Mouse (Mus musculus) limb, embryonic 10.5 days (tissue): ENCODE data around the gene Hsp90ab1. TPM values are rescaled to one million over a fixed set of nuclear protein-coding genes. Genes with fewer than 3 reads are reported as not detected.

ENCODE experiments used
- DNase-seq: peaks from one replicate; pipeline ENCODE4 v3.0.0-alpha.2; 2017; ENCODE audit warnings: low spot score
- H3K27ac ChIP-seq: fragments of 300-500 bp; sonication (generic); 2 replicates; pipeline ENCODE4 v1.5.1; 2016; ENCODE audit warnings: mild to moderate bottlenecking
- H3K27me3 ChIP-seq: fragments of 300-500 bp; sonication (generic); 2 replicates; pipeline ENCODE4 v1.6.1; 2016; ENCODE audit warnings: low read depth, mild to moderate bottlenecking; ENCODE audit not compliant: poor library complexity, severe bottlenecking
- H3K36me3 ChIP-seq: fragments of 300-500 bp; sonication (generic); 2 replicates; pipeline ENCODE4 v1.6.1; 2016; ENCODE audit warnings: mild to moderate bottlenecking, moderate library complexity
- H3K4me1 ChIP-seq: fragments of 300-500 bp; sonication (generic); 2 replicates; pipeline ENCODE4 v1.6.1; 2016
- H3K4me3 ChIP-seq: fragments of 300-500 bp; sonication (generic); 2 replicates; pipeline ENCODE4 v1.5.1; 2016; ENCODE audit warnings: mild to moderate bottlenecking, moderate library complexity
- H3K9me3 ChIP-seq: fragments of 300-500 bp; sonication (generic); replicated peaks from 2 replicates; pipeline ENCODE4 v1.6.1; 2016; ENCODE audit warnings: mild to moderate bottlenecking
- WGBS: fragments of 180-500 bp; shearing (Covaris S2); methylation state at CpG from one replicate; pipeline ENCODE4 v1.1.7; 2016; 5-methylcytosine and 5-hydroxymethylcytosine counted together
- polyA plus RNA-seq: library from polyadenylated mRNA; unstranded; fragments of >200 nt; fragmentation: Nextera tagmentation; extraction: Ambion mirVana; gene quantifications from 2 replicates; pipeline ENCODE4 v1.2.1, GENCODE M21; 2016

Gene Hsp90ab1
- polyA plus RNA-seq, 1 experiment from 2014 or later = 2,007 TPM

DNA sequence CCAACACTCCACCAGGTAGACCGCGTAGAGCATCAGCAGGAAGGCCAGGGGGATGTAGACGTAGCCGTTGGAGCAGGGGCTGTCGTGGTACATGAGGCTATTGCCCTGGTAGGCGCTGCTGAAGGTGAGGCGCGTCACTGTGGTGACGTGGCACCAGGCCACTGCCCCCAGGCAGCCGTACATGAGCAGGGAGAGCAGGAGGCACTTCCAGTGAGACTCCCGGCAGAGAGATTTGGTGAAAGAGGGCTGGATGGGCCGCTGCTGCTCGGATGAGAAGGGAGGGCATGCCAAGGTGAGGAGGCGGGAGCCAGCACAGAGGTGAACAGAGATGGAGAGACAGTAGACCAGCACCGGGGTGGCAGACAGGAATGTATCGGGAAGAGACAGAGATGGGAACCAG lies 26.1 kb downstream of the Hsp90ab1 start:
- no peak overlapping the region for H3K27ac ChIP-seq
- H3K36me3 ChIP-seq = peaks cover 14% of the 10 kb centered on the region
- no peak overlapping the region for H3K4me3 ChIP-seq
- H3K27me3 ChIP-seq = peaks cover 88% of the 10 kb centered on the region
- H3K4me1 ChIP-seq = peaks cover 55% of the 10 kb centered on the region
- WGBS = 61% methylated on average over 16 of the region's 16 CpGs
- H3K9me3 ChIP-seq = no peaks in the 10 kb centered on the region
- no peak for DNase-seq

DNA sequence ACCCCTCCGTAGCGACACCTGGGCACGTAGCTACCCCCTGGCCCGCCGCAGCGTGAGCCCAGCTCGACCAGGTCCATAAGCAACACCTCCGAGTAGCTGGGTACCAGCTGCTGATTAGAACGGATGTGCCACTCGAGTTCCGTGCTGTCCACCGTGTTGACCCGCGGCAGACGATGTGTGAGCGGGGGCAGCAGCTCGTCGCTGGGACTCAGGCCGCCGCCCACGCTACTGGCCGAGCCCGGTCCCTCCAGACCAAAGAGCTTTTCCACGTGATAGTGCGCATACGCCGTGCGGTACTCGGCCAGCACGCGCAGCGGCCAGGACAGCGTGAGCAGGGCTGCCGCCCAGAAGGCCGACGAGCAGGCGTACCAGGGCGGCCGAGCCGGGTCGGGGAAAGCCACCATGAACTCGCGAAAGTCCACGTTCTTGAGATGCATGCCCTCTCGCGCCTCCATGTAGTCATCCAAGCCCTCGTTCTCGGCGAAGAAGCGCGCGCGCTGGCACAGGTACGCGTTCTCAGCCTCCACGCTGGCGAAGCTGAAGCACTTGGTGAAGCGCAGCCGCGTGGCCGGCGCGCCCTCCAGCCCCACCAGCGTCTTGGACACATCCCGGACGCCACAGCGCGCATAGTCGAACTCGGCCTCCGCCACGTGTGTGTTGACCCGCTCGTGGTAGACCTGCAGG lies 27.7 kb downstream of the Hsp90ab1 start:
- H3K27me3 ChIP-seq = peaks cover 92% of the 10 kb centered on the region
- H3K4me1 ChIP-seq = peaks cover 52% of the 10 kb centered on the region
- H3K9me3 ChIP-seq = no peaks in the 10 kb centered on the region
- peak overlapping the region; percentile 38; the same call in 1 of the 2 replicates for H3K27ac ChIP-seq
- peaks cover 14% of the 10 kb centered on the region for H3K36me3 ChIP-seq
- 6% methylated on average over 74 of the region's 74 CpGs for WGBS
- peak overlapping the region; percentile 45 for H3K4me3 ChIP-seq
- DNase-seq = peak; percentile 56

DNA sequence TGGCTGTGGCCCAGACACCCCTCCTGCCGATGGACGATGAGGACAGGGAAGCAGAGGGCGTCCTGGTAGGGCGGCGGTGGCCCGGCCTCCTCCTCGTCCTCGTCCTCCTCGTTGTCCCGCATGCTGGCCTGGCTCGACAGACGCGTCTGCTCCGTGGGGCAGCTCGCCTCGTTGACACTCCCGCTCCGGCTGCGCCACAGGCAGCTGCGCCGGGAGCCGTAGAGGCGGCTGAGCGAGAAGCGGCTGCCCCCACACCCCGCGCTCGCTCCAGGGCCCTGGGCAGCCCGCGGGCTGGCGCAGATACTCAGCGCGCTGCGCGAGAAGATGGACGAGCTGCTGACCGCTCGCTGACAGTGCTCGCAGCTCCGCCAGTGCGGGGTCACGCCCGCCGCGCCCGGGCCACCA lies 28.2 kb downstream of the Hsp90ab1 start:
- peaks cover 93% of the 10 kb centered on the region for H3K27me3 ChIP-seq
- DNase-seq = peak; percentile 64
- WGBS = 1% methylated on average over 46 of the region's 46 CpGs
- peak overlapping the region; percentile 38; the same call in 1 of the 2 replicates for H3K27ac ChIP-seq
- H3K4me3 ChIP-seq = peak overlapping the region; percentile 45
- H3K36me3 ChIP-seq = peaks cover 14% of the 10 kb centered on the region
- peaks cover 47% of the 10 kb centered on the region for H3K4me1 ChIP-seq
- H3K9me3 ChIP-seq = no peaks in the 10 kb centered on the region

DNA sequence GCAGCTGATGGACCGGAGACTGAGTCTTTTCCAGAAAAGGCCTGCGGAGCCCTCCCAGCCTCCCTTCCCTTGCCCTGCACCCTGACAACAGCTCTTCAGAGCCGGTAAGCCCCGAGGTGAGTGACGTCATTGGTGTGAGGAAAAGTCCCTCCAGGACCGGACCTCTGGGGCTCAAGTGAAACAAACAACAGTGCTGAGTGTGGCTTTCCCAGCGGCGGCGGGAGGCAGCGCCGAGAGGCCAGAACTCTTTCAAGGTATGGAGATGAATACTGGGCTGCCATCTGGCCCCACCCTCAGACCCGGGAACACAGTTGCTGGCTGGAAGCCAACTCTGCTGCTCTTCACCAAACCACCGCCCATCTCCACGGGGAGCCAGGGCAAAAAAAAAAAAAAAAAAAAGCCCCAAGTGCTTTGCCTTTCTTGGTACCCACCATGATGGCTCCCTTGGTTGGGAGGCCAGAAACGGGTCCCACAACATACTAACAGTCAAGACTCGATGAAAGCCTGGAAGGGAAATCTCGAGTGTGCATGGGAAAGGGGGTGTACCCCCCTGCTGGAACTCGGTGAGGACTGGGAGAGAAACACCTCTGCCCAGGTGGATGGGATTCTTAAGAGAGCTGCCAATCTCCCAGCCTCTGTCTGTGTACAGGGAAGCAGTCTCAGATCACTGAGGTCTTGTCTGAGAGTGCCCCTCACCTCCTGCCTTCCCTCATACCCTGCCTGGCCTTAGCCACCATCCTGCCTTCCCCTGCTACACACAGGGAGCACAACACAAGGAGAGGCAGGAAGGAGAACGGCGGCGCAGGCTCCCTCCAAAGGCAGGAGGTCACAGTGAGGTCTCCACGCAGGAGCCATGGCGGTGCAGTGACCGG lies 28.8 kb downstream of the Hsp90ab1 start:
- H3K27me3 ChIP-seq = peaks cover 99% of the 10 kb centered on the region
- peak overlapping the region; percentile 45 for H3K4me3 ChIP-seq
- 4% methylated on average over 24 of the region's 24 CpGs for WGBS
- no peaks in the 10 kb centered on the region for H3K9me3 ChIP-seq
- H3K4me1 ChIP-seq = peaks cover 40% of the 10 kb centered on the region
- peak; percentile 52 for DNase-seq
- peaks cover 14% of the 10 kb centered on the region for H3K36me3 ChIP-seq
- peak overlapping the region; percentile 38; the same call in 1 of the 2 replicates for H3K27ac ChIP-seq

DNA sequence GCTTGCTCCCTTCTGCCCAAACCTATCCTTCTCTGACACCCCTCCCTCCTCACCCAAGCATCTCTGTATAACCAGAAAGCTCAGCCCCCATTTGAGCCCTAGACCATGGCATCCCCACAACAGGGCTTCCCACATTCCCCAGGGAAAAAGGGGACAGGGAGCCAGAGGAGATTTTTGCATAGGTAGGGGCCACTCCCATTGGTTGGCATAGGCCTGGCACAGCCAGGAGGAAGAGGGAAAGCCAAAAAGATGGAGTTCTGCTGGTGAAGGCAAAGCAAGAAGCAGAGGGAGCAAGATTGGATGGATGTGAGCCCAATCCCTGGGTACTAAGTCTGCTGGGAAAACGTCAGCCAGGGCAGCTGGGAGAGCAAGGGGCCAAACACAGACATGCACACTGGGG lies 30.0 kb downstream of the Hsp90ab1 start:
- WGBS = 25% methylated on average over 1 of the region's 1 CpGs
- peaks cover 29% of the 10 kb centered on the region for H3K4me1 ChIP-seq

DNA sequence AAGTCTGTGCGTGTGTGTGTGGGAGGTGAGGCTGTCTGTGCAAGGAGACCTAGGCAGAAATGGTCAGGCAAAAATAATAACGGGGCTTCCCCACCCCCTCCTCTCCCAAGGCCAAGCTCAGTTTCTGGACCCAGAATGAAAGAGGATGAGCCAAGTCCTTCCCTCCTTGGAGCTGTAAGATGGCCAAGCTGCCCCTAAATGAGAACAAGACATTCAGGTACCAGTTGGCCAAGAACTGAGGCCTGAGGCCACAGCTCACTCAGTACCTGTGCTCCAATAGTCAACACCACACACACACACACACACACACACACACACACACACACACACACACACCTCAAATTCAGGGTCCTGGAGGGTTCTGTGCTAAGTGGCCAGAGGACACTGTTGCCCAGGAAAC lies 30.4 kb downstream of the Hsp90ab1 start:
- Histone ChIP-seq H3K9me3 (no peaks in the 10 kb centered on the region), H3K4me1 (peaks cover 27% of the 10 kb centered on the region), H3K4me3 (no peak overlapping the region), H3K36me3 (peaks cover 14% of the 10 kb centered on the region), H3K27me3 (peaks cover 98% of the 10 kb centered on the region), H3K27ac (no peak overlapping the region)
- WGBS = 82% methylated on average over 2 of the region's 2 CpGs
- no peak for DNase-seq

More for the DNA sequence above, 30.0 kb downstream of the Hsp90ab1 start:
- no peaks in the 10 kb centered on the region for H3K9me3 ChIP-seq
- H3K36me3 ChIP-seq = peaks cover 14% of the 10 kb centered on the region
- H3K27me3 ChIP-seq = peaks cover 98% of the 10 kb centered on the region
- no peak overlapping the region for H3K27ac ChIP-seq
- H3K4me3 ChIP-seq = no peak overlapping the region
- no peak for DNase-seq

DNA sequence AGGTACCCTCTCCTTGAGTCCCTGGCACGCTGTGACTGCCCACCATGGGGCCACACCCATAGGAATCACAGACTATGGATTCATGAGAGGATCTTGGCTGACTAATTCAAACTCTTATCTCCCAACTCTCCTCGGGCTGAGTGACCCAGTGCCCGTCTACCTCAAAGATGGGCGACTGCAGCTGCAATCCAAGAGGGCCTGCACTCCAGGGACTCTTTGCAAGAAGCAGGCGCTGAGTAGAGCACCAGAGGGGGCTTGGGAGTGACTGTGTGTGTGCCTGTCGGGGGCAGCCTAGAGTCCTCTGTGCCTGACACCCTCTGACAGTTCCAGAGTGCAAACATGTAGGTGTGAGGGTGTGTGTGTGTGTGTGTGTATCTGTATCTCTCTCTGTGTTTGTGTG lies 30.9 kb downstream of the Hsp90ab1 start:
- Histone ChIP-seq H3K4me1 (peaks cover 27% of the 10 kb centered on the region), H3K9me3 (no peaks in the 10 kb centered on the region), H3K4me3 (no peak overlapping the region), H3K27ac (no peak overlapping the region), H3K27me3 (peaks cover 98% of the 10 kb centered on the region), H3K36me3 (peaks cover 14% of the 10 kb centered on the region)
- 41% methylated on average over 6 of the region's 6 CpGs for WGBS
- DNase-seq = no peak

DNA sequence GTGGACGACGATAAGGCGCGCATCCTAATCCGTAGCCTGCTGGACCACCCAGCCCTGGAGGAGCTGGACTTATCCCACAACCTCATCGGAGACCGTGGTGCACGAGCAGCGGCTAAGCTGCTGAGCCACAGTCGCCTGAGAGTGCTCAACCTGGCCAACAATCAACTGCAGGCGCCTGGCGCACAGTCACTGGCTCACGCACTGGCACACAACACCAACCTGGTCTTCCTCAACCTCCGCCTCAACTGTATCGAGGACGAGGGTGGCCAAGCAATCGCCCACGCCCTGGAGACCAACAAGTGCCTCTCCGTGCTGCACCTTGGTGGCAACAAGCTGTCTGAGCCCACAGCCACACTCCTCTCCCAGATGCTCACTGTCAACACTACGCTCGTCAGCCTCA lies 33.4 kb downstream of the Hsp90ab1 start:
- Histone ChIP-seq H3K27ac (no peak overlapping the region), H3K4me3 (no peak overlapping the region), H3K4me1 (peaks cover 10% of the 10 kb centered on the region), H3K27me3 (peaks cover 98% of the 10 kb centered on the region), H3K36me3 (peaks cover 4% of the 10 kb centered on the region; the same call in 1 of the 2 replicates), H3K9me3 (no peaks in the 10 kb centered on the region)
- DNase-seq = no peak
- WGBS = 79% methylated on average over 21 of the region's 21 CpGs

DNA sequence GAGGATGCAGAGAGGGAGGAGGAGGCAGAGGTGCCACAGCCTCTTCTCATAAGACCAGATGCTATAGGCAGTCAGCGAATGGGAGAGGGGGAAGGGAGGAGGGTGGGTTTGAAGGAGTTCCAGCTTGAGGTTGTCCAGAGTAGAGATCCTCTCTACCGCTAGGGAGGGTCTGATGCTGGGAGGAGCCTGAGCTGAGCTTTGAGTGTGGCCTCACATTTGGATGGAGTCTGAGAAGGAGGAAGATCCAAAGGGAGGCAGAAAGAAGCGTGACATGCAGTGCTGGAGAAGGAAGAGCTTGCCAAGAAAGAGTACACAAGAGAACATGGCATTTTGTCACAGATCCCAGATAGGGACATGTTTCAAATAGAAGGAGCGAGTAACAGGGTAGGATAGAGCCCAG lies 34.7 kb downstream of the Hsp90ab1 start:
- DNase-seq = no peak
- Histone ChIP-seq H3K4me1 (no peaks in the 10 kb centered on the region), H3K4me3 (no peak overlapping the region), H3K27ac (no peak overlapping the region), H3K27me3 (peaks cover 96% of the 10 kb centered on the region), H3K36me3 (no peaks in the 10 kb centered on the region), H3K9me3 (no peaks in the 10 kb centered on the region)
- whole genome bisulfite sequencing = 69% methylated on average over 4 of the region's 4 CpGs

DNA sequence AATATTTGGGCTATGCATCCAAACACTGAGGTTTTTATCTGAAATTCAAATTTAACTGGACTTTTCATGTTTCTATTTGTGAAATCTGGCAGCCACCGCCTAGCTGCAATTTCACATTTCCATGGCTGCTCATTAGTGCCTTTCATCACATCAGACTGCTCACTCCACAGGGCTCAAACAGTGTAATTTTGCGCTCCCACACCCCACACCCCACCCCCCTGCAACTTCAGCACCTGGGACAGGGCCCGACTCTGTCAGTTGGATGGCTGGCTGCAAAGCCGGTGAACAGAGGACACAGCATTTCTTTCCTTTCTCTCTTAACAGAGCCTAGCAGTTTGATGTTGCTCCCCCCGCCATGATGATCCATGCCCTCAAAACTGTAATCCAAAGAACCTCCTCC lies 36.8 kb downstream of the Hsp90ab1 start:
- H3K4me3 ChIP-seq = no peak overlapping the region
- no peaks in the 10 kb centered on the region for H3K4me1 ChIP-seq
- peaks cover 95% of the 10 kb centered on the region for H3K27me3 ChIP-seq
- WGBS = 15% methylated on average over 5 of the region's 5 CpGs
- DNase-seq = peak; percentile 77
- H3K27ac ChIP-seq = no peak overlapping the region
- H3K9me3 ChIP-seq = no peaks in the 10 kb centered on the region
- no peaks in the 10 kb centered on the region for H3K36me3 ChIP-seq

DNA sequence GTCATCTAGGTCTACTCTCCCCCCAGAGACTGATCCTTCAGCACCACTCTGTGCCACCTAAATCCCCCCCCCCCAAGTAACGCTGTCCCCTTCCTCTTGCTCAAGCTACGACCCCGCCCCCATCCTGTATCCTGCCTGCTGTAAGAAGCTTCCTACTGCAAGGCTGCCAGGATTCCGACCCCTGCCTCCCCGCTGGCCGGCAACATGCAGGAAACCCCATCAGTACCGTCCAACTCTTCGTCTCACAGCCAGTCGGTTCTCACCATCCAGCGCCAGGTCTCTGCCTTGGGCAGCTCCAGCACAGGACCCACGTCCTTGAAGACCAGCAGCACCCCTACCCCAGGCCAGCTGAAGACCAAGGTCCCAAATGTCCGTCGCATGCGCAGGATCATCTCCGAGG lies 40.2 kb downstream of the Hsp90ab1 start:
- Histone ChIP-seq H3K27ac (no peak overlapping the region), H3K4me1 (no peaks in the 10 kb centered on the region), H3K36me3 (no peaks in the 10 kb centered on the region), H3K9me3 (no peaks in the 10 kb centered on the region), H3K27me3 (peaks cover 84% of the 10 kb centered on the region), H3K4me3 (no peak overlapping the region)
- no peak for DNase-seq
- 64% methylated on average over 15 of the region's 15 CpGs for WGBS

DNA sequence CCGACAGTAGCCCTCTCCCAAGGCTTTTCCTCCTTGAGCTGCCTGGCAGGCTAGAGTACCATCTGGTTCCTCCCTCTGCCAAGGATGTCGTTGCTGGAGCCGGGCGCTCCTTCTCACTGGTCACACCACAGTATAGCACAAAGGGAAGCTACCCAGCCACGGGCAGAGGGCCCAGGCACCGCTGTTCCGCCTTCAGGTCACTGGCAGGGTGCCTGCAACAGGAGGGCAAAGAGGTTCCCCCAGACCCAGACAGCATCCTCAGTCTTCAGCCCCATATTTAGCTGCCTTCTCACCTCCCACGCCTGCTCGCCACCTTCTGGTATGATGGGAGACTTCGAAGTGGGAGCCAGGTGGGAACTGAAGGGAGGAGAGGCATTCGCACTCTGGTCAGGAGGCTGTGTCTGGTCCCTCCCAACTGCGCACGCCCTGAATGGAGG lies 42.7 kb downstream of the Hsp90ab1 start:
- Histone ChIP-seq H3K9me3 (no peaks in the 10 kb centered on the region), H3K27ac (no peak overlapping the region), H3K36me3 (no peaks in the 10 kb centered on the region), H3K27me3 (peaks cover 79% of the 10 kb centered on the region), H3K4me3 (no peak overlapping the region), H3K4me1 (peaks cover 3% of the 10 kb centered on the region; the same call in 1 of the 2 replicates)
- WGBS = 51% methylated on average over 13 of the region's 13 CpGs
- no peak for DNase-seq

DNA sequence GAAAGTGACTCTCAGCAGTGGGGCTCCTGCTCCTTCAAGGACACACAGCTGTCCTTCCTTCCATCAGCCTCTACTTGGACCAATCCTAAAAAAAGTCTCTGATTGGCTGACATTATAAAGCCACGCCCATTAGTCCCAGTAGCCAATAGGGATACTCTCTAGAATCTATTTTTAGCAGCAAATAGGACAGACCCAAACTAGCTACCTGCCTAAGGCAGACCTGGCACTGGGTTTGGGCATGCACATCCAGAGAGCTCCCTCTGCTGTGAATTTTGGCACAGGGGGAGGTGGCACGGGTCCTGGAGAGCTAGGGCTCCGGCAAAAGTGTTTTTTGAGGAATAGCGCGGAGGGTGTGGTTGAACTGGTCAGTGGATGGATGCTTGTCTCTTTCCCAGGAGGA lies 46.5 kb downstream of the Hsp90ab1 start:
- WGBS = 23% methylated on average over 5 of the region's 5 CpGs
- H3K36me3 ChIP-seq = no peaks in the 10 kb centered on the region
- no peak for DNase-seq
- peaks cover 26% of the 10 kb centered on the region for H3K4me1 ChIP-seq
- no peak overlapping the region for H3K4me3 ChIP-seq
- H3K27me3 ChIP-seq = peaks cover 71% of the 10 kb centered on the region
- H3K27ac ChIP-seq = no peak overlapping the region
- H3K9me3 ChIP-seq = no peaks in the 10 kb centered on the region
